Mouse (Mus musculus): ENCODE results near the gene Otx1.

GRCm38 (mm10) chr11:21974005-21974531 is 28.6 kb downstream of the Otx1 start:
- TF ChIP-seq CTCF (IDR thresholded peaks at IDR 0.05; ENCODE audit: insufficient read depth, low read depth, low read length) (no peak), POLR2A (IDR thresholded peaks at IDR 0.05; ENCODE audit: insufficient read depth, low read depth, low read length) (no peak)
